Mouse (Mus musculus) embryo, embryonic 10.5 days (tissue): ENCODE measurements around the gene Mmd.

Source experiments
- DNase-seq: peaks from one replicate; pipeline ENCODE4 v3.0.0-alpha.2; 2015; ENCODE audit warnings: low spot score

The Mmd gene

GRCm38 (mm10) chr11:90283159-90283558 lies 33.9 kb downstream of the Mmd start:
- DNase-seq: no peak

GRCm38 (mm10) chr11:90283601-90284000 lies 34.3 kb downstream of the Mmd start:
- DNase-seq: no peak

- DNase-seq: no peak
These were observed 34.8 kb downstream of the Mmd start for GRCm38 (mm10) chr11:90284079-90284478.

GRCm38 (mm10) chr11:90284623-90285022 lies 35.4 kb downstream of the Mmd start:
- DNase-seq: no peak

GRCm38 (mm10) chr11:90286550-90287154 lies 37.4 kb downstream of the Mmd start:
- no peak for DNase-seq

GRCm38 (mm10) chr11:90291156-90291555 lies 41.9 kb downstream of the Mmd start:
- DNase-seq: no peak

GRCm38 (mm10) chr11:90292766-90293165 lies 43.5 kb downstream of the Mmd start:
- no peak for DNase-seq

- no peak for DNase-seq
These were observed 45.4 kb downstream of the Mmd start for GRCm38 (mm10) chr11:90294622-90295021.

- no peak for DNase-seq
These were observed 56.8 kb downstream of the Mmd start for GRCm38 (mm10) chr11:90306067-90306466.

- DNase-seq: peak; percentile 82
These were observed 57.7 kb downstream of the Mmd start for GRCm38 (mm10) chr11:90306993-90307392.

- DNase-seq: no peak
These were observed 65.3 kb downstream of the Mmd start for GRCm38 (mm10) chr11:90314606-90315005.

GRCm38 (mm10) chr11:90317482-90317881 lies 68.2 kb downstream of the Mmd start:
- peak; percentile 83 for DNase-seq

- no peak for DNase-seq
These were observed 71.7 kb downstream of the Mmd start for GRCm38 (mm10) chr11:90320922-90321321.

- no peak for DNase-seq
These were observed 75.3 kb downstream of the Mmd start for GRCm38 (mm10) chr11:90324597-90324996.

- no peak for DNase-seq
These were observed 76.9 kb downstream of the Mmd start for GRCm38 (mm10) chr11:90326146-90326545.

- DNase-seq: no peak
These were observed 77.6 kb downstream of the Mmd start for GRCm38 (mm10) chr11:90326836-90327235.
